Mouse (Mus musculus) liver, postnatal 0 days (tissue): ENCODE data around the gene Xpo6.

Experiments used
- CTCF ChIP-seq: sonication (generic); IDR thresholded peaks from 2 replicates; pipeline ENCODE4 v1.5.1; 2016; ENCODE audit warnings: antibody characterized with exemption, low read depth
- EP300 ChIP-seq: IDR thresholded peaks from 2 replicates; pipeline ENCODE4 v1.6.1; 2016; ENCODE audit warnings: antibody characterized with exemption, low read depth, mild to moderate bottlenecking

- TF ChIP-seq CTCF (no peak), EP300 (no peak)
Measured at GRCm38 (mm10) chr7:126178804-126179203, 21.5 kb downstream of the Xpo6 start.
